Mouse (Mus musculus) mesoderm, embryonic 11.5 days (tissue): ENCODE data around the gene Elfn1.

Experiments
- DNase-seq: peaks from one replicate; pipeline ENCODE4 v3.0.0-alpha.2; 2012; ENCODE audit warnings: low read depth, low spot score

Gene Elfn1

GRCm38 (mm10) chr5:140019616-140020015 is 111.9 kb downstream of the Elfn1 start:
- DNase-seq, result no peak

- no peak for DNase-seq
Measured at GRCm38 (mm10) chr5:140021755-140022154, 114.0 kb downstream of the Elfn1 start.

GRCm38 (mm10) chr5:140022861-140023260 is 115.1 kb downstream of the Elfn1 start:
- no peak for DNase-seq

GRCm38 (mm10) chr5:140023941-140024500 is 116.3 kb downstream of the Elfn1 start:
- DNase-seq, result peak; percentile 16
